Mouse (Mus musculus): ENCODE data around the gene Rptor.

Gene Rptor

GRCm38 (mm10) chr11:119602763-119603526 lies at the start of gene Rptor:
Rptor (plus strand) TSS chr11:119602905.
- peak; percentile 97 for DNase-seq (ENCODE audit: low read depth, low spot score)

- no peak for DNase-seq (ENCODE audit: low read depth, low spot score)
These were observed 48.0 kb upstream of the Rptor start for GRCm38 (mm10) chr11:119554706-119555105.

GRCm38 (mm10) chr11:119555170-119555569 lies 47.5 kb upstream of the Rptor start:
- no peak for DNase-seq (ENCODE audit: low read depth, low spot score)

GRCm38 (mm10) chr11:119557940-119558869 lies 44.5 kb upstream of the Rptor start:
- no peak for DNase-seq (ENCODE audit: low read depth, low spot score)

GRCm38 (mm10) chr11:119558870-119559610 lies 43.7 kb upstream of the Rptor start:
- DNase-seq (ENCODE audit: low read depth, low spot score), result no peak

GRCm38 (mm10) chr11:119562286-119562685 lies 40.4 kb upstream of the Rptor start:
- DNase-seq (ENCODE audit: low read depth, low spot score), result no peak

GRCm38 (mm10) chr11:119563166-119563565 lies 39.5 kb upstream of the Rptor start:
- no peak for DNase-seq (ENCODE audit: low read depth, low spot score)

- no peak for DNase-seq (ENCODE audit: low read depth, low spot score)
These were observed 38.3 kb upstream of the Rptor start for GRCm38 (mm10) chr11:119564383-119564782.

GRCm38 (mm10) chr11:119565021-119565420 lies 37.7 kb upstream of the Rptor start:
- DNase-seq (ENCODE audit: low read depth, low spot score), result no peak

- DNase-seq (ENCODE audit: low read depth, low spot score), result no peak
These were observed 37.0 kb upstream of the Rptor start for GRCm38 (mm10) chr11:119565684-119566083.

GRCm38 (mm10) chr11:119566188-119566587 lies 36.5 kb upstream of the Rptor start:
- no peak for DNase-seq (ENCODE audit: low read depth, low spot score)

- DNase-seq (ENCODE audit: low read depth, low spot score), result no peak
These were observed 30.2 kb upstream of the Rptor start for GRCm38 (mm10) chr11:119572316-119573010.

GRCm38 (mm10) chr11:119576855-119577254 lies 25.9 kb upstream of the Rptor start:
- DNase-seq (ENCODE audit: low read depth, low spot score), result no peak

GRCm38 (mm10) chr11:119577721-119578120 lies 25.0 kb upstream of the Rptor start:
- DNase-seq (ENCODE audit: low read depth, low spot score), result no peak

GRCm38 (mm10) chr11:119586511-119586910 lies 16.2 kb upstream of the Rptor start:
- no peak for DNase-seq (ENCODE audit: low read depth, low spot score)

- DNase-seq (ENCODE audit: low read depth, low spot score), result no peak
These were observed 15.6 kb upstream of the Rptor start for GRCm38 (mm10) chr11:119587112-119587511.

- no peak for DNase-seq (ENCODE audit: low read depth, low spot score)
These were observed 13.5 kb upstream of the Rptor start for GRCm38 (mm10) chr11:119589242-119589641.

GRCm38 (mm10) chr11:119593966-119594365 lies 8.7 kb upstream of the Rptor start:
- DNase-seq (ENCODE audit: low read depth, low spot score), result no peak

GRCm38 (mm10) chr11:119598856-119599255 lies 3.8 kb upstream of the Rptor start:
- DNase-seq (ENCODE audit: low read depth, low spot score), result no peak

GRCm38 (mm10) chr11:119600286-119600685 lies 2.4 kb upstream of the Rptor start:
- DNase-seq (ENCODE audit: low read depth, low spot score), result no peak

- no peak for DNase-seq (ENCODE audit: low read depth, low spot score)
These were observed 466 bp upstream of the Rptor start for GRCm38 (mm10) chr11:119602177-119602700.
